Mouse (Mus musculus): Measurements from ENCODE around the gene Med12l. TPM values are rescaled to one million over a fixed set of nuclear protein-coding genes. Genes with fewer than 3 reads are reported as not detected.
"Not testable (repeated sequence)": the region's sequence is repeated elsewhere in the genome, so short reads cannot be mapped to it uniquely, and the experiment has no call there.

The Med12l gene
- polyA plus RNA-seq, 1 experiment from 2014 or later = 4.9 TPM

DNA sequence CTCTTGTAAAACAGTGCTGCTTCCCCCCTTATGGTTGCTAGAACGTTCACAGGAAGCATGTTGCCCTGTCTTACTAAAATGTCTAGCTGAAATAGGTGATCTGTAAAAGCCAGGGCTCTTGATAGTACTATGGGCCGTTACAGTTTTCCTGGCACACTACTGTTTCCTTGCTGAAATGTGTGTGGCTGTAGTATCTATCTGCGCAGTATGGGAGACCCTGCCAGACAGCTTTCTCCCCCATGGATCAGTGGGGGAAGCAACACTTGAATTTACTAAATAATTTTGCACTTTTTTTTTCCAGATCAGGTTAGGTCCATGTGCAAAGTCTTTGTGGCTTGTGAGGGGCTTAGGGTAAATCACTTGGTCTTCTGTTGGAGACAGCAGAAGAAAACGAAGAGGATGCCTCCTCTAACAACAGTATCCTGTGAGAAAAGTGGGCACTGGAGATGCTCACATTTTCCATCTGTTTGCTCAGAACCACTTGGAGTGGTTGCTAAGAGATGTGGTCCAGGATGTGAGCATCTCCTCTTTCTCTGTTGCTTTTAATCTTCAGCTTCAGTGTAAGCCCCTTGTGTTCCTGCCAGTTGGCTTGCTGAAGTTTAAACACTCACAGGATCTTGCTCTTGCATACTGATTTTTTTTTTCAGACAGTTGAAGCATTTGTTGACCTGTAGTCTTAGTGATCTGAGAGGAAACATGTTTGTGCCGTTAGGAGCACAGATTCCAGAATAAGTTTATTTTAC is 130.5 kb downstream of the Med12l start:
- H3K27ac ChIP-seq = no peak overlapping the region

GRCm38 (mm10) chr3:59138946-59139468 is 133.4 kb downstream of the Med12l start:
- Histone ChIP-seq H3K9ac (no peak overlapping the region), H3K36me3 (no peaks in the 10 kb centered on the region), H3K4me2 (replicated peaks) (no peak overlapping the region), H3K4me1 (no peaks in the 10 kb centered on the region), H3K27ac (no peak overlapping the region), H3K4me3 (no peak overlapping the region), H3K9me3 (replicated peaks) (no peaks in the 10 kb centered on the region), H3K27me3 (no peaks in the 10 kb centered on the region)
- ATAC-seq (ENCODE audit: low FRiP score) = no peak
- 70% methylated on average over 12 of the region's 12 CpGs for WGBS

More for the DNA sequence above, 130.5 kb downstream of the Med12l start:
- no peak overlapping the region for H3K4me2 ChIP-seq (replicated peaks)
- H3K9me3 ChIP-seq (replicated peaks) = no peaks in the 10 kb centered on the region
- no peaks in the 10 kb centered on the region; the same call in 1 of the 2 replicates for H3K4me1 ChIP-seq
- H3K9ac ChIP-seq = no peak overlapping the region
- 83% methylated on average over 5 of the region's 5 CpGs for WGBS
- no peaks in the 10 kb centered on the region for H3K36me3 ChIP-seq
- no peak overlapping the region for H3K4me3 ChIP-seq
- H3K27me3 ChIP-seq = no peaks in the 10 kb centered on the region
- ATAC-seq (ENCODE audit: low FRiP score) = no peak

DNA sequence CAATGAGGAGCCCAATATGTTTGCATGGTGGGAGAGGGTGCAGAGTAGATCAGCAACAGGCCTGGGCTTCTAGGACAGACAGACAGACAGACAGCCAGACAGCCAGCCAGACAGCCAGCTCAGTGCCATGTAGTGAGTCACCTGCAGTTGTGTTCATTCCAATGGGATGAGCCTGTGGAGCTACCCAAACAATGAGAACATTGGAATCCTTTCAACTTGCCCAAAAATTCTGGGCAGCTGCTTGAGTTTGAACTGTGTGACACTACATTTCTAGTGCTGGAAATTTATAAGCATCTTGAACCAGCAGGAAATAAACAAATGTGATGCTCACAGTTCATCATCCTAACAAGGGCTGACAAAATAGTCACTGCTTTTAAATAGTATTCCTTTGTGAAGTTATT is 134.0 kb downstream of the Med12l start:
- Histone ChIP-seq H3K4me2 (replicated peaks) (no peak overlapping the region), H3K36me3 (no peaks in the 10 kb centered on the region), H3K9me3 (replicated peaks) (no peaks in the 10 kb centered on the region), H3K9ac (no peak overlapping the region), H3K27ac (no peak overlapping the region), H3K4me3 (no peak overlapping the region), H3K27me3 (no peaks in the 10 kb centered on the region), H3K4me1 (no peaks in the 10 kb centered on the region)
- no peak for ATAC-seq (ENCODE audit: low FRiP score)

DNA sequence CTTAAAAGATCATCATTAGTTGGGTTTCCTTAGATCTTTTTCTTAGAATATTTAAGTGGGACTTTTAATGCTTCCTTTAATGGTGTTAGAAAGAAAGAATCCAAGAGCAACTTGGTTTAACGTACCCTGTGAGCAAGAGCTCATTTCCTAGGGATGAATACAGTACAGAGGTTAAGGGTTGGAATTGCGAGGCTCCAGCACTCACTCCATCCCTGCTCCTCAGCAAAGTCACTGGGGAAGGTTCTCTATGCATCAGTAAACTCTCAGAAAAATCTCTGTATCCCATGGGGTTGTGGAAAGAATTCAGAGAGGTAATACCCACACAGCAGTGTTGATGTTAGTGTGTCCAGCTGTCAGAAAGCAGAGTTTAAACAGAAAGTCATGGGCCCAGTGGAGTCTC is 134.5 kb downstream of the Med12l start:
- no peaks in the 10 kb centered on the region for H3K9me3 ChIP-seq (replicated peaks)
- no peaks in the 10 kb centered on the region for H3K27me3 ChIP-seq
- no peak overlapping the region for H3K4me2 ChIP-seq (replicated peaks)
- H3K4me3 ChIP-seq = no peak overlapping the region
- ATAC-seq (ENCODE audit: low FRiP score) = no peak
- 80% methylated on average over 2 of the region's 2 CpGs for WGBS
- H3K27ac ChIP-seq = no peak overlapping the region
- H3K9ac ChIP-seq = no peak overlapping the region
- no peaks in the 10 kb centered on the region for H3K36me3 ChIP-seq
- H3K4me1 ChIP-seq = no peaks in the 10 kb centered on the region

DNA sequence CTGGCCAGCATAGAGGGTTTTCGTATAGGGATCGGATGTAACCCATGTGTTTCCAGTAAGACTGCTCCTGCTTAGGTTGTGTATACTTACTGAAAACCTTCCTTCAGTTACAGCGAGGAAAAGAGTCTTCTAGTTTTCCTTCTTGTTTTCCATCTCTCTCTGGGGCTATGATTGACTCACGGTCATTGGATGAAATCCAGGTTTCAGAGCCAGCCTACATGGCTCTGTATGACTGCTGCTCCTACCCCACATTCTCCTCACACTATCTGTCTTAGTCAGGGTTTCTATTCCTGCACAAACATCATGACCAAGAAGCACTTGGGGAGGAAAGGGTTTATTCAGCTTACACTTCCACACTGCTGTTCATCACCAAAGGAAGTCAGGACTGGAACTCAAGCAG is 135.3 kb downstream of the Med12l start:
- not testable (repeated sequence) for H3K9me3 ChIP-seq (replicated peaks); H3K4me3 ChIP-seq; H3K9ac ChIP-seq; H3K4me1 ChIP-seq; H3K36me3 ChIP-seq; ATAC-seq (ENCODE audit: low FRiP score); H3K4me2 ChIP-seq (replicated peaks); H3K27me3 ChIP-seq; H3K27ac ChIP-seq
- WGBS = 94% methylated on average over 4 of the region's 4 CpGs

GRCm38 (mm10) chr3:59141507-59142305 is 136.1 kb downstream of the Med12l start:
- Histone ChIP-seq H3K9ac (no peak overlapping the region), H3K27me3 (no peaks in the 10 kb centered on the region), H3K27ac (no peak overlapping the region), H3K9me3 (replicated peaks) (no peaks in the 10 kb centered on the region), H3K4me1 (no peaks in the 10 kb centered on the region), H3K36me3 (no peaks in the 10 kb centered on the region), H3K4me2 (replicated peaks) (no peak overlapping the region), H3K4me3 (no peak overlapping the region)
- WGBS = 80% methylated on average over 8 of the region's 8 CpGs
- ATAC-seq (ENCODE audit: low FRiP score) = no peak

- ATAC-seq (ENCODE audit: low FRiP score) = no peak
- Histone ChIP-seq H3K9ac (no peak overlapping the region), H3K4me1 (no peaks in the 10 kb centered on the region), H3K27me3 (no peaks in the 10 kb centered on the region), H3K9me3 (replicated peaks) (no peaks in the 10 kb centered on the region), H3K4me3 (no peak overlapping the region), H3K4me2 (replicated peaks) (no peak overlapping the region), H3K27ac (no peak overlapping the region), H3K36me3 (no peaks in the 10 kb centered on the region)
- 80% methylated on average over 5 of the region's 5 CpGs for WGBS
Observed at GRCm38 (mm10) chr3:59145194-59145593, 139.6 kb downstream of the Med12l start.

DNA sequence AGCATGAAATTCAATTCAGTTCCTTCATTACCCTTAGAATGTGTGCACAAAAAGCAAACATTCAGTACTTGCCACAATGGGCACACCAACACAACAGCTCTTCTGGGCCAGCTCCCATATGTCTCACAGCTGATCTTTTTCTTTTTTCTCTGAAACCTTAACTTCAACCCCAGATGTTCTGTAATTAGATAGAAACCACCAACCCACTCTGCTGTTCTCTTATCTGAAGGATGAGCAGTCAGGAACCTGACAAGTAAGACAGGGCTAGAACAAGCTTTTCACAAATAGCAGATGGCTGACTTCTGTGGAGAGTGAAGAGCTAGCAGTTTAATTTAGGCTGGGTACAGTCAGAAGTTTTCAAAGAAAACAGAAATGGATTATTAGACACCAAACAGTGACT is 144.0 kb downstream of the Med12l start:
- no peak for ATAC-seq (ENCODE audit: low FRiP score)
- Histone ChIP-seq H3K9me3 (replicated peaks) (no peaks in the 10 kb centered on the region), H3K4me2 (replicated peaks) (no peak overlapping the region), H3K4me1 (no peaks in the 10 kb centered on the region), H3K9ac (no peak overlapping the region), H3K27ac (no peak overlapping the region), H3K4me3 (no peak overlapping the region), H3K27me3 (no peaks in the 10 kb centered on the region), H3K36me3 (no peaks in the 10 kb centered on the region)

DNA sequence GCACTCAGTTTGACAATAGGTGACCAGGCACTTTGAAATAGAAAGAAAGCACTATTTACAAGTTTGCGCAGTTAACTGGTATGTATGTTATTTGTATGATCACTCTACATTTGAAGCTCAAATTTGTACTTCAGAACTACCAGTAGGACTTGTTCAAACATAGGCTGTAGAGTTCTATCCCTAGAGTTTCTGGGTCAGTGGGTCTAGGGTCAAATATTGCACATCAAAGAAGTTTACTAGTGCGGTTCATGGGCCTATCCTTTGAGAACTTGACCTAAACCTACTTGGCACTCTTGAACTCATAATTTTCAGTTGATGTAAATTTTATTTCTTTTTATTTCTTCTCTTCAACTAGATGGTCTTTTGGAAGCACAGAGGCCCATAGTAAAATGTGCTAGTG is 145.0 kb downstream of the Med12l start:
- Histone ChIP-seq H3K4me1 (no peaks in the 10 kb centered on the region), H3K27ac (no peak overlapping the region), H3K4me2 (replicated peaks) (no peak overlapping the region), H3K27me3 (no peaks in the 10 kb centered on the region), H3K9ac (no peak overlapping the region), H3K9me3 (replicated peaks) (no peaks in the 10 kb centered on the region), H3K36me3 (no peaks in the 10 kb centered on the region), H3K4me3 (no peak overlapping the region)
- 99% methylated on average over 2 of the region's 2 CpGs for WGBS
- ATAC-seq (ENCODE audit: low FRiP score) = no peak

DNA sequence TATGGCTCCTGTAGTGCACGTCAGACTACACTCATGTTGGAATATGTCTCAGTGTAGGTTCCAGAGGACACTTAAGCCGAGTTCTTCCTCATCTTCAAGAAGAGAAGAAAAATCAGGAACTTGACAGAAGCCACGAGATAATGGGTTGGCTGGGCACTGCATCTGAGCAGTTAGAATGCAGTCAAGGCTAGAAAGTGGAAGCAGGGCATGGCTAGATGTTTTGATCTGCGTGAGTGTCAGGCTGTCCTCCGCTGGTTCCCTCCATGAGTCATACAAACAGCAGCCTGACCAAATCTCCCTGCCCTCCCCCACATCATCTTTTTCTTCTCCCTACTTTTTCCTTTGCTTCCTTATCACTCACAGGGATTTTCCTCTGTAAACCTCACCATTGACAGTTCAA is 147.8 kb downstream of the Med12l start, which contains the start of gene P2ry14:
Gene P2ry14 (minus strand): TSS at position 195 of the 400 bp plus-strand sequence.
- no peaks in the 10 kb centered on the region for H3K36me3 ChIP-seq
- no peak within 1 kb of the TSS for H3K4me3 ChIP-seq
- H3K27ac ChIP-seq = no peak within 1 kb of the TSS
- 87% methylated on average over 5 of the region's 5 CpGs for WGBS
- no peaks in the 10 kb centered on the region for H3K27me3 ChIP-seq
- no peaks in the 10 kb centered on the region for H3K9me3 ChIP-seq (replicated peaks)
- no peak for ATAC-seq (ENCODE audit: low FRiP score)
- no peak within 1 kb of the TSS for H3K4me2 ChIP-seq (replicated peaks)
- no peaks in the 10 kb centered on the region for H3K4me1 ChIP-seq
- no peak within 1 kb of the TSS for H3K9ac ChIP-seq

- no peak overlapping the region for H3K27ac ChIP-seq
- 87% methylated on average over 2 of the region's 2 CpGs for WGBS
- H3K27me3 ChIP-seq = no peaks in the 10 kb centered on the region
- no peak overlapping the region for H3K4me3 ChIP-seq
- H3K9me3 ChIP-seq (replicated peaks) = no peaks in the 10 kb centered on the region
- no peak overlapping the region for H3K9ac ChIP-seq
- no peaks in the 10 kb centered on the region for H3K36me3 ChIP-seq
- H3K4me2 ChIP-seq (replicated peaks) = no peak overlapping the region
- ATAC-seq (ENCODE audit: low FRiP score) = no peak
- no peaks in the 10 kb centered on the region for H3K4me1 ChIP-seq
Observed at GRCm38 (mm10) chr3:59154888-59155287, 149.3 kb downstream of the Med12l start.

DNA sequence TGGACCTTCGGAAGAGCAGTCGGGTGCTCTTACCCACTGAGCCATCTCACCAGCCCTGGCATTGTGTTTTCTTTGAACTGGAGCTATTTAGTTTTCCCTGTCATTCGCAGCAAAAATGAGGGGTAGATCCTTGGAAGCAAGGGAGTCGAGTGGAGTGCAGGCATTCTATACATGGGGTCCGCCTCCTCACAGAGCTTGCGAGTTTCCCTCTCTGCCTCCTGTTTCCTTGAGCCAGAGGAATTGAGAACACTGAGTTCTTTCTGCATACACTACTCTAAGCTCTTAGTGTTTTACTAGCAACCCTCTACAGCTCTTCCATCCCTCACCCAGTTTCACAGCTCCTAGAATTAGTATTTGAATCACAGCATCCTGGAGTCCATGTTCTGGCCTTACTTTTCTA is 149.8 kb downstream of the Med12l start:
- H3K4me2 ChIP-seq (replicated peaks) = no peak overlapping the region
- H3K9me3 ChIP-seq (replicated peaks) = no peaks in the 10 kb centered on the region
- no peak overlapping the region for H3K4me3 ChIP-seq
- no peaks in the 10 kb centered on the region for H3K36me3 ChIP-seq
- no peaks in the 10 kb centered on the region for H3K27me3 ChIP-seq
- H3K9ac ChIP-seq = no peak overlapping the region
- no peak for ATAC-seq (ENCODE audit: low FRiP score)
- no peaks in the 10 kb centered on the region for H3K4me1 ChIP-seq
- no peak overlapping the region for H3K27ac ChIP-seq
- 93% methylated on average over 6 of the region's 6 CpGs for WGBS
